ENCODE assay signal across 9 mouse cellular contexts in genomic region chr5:81021331-81021863, GRCm38 (mm10). TPM values are rescaled to one million over a fixed set of nuclear protein-coding genes. Genes with fewer than 3 reads are reported as not detected.
A peak's percentile ranks its signal among the peaks of the same experiment; 100 is the strongest.
DNase-seq lines count a peak whose midpoint lies in the region; ATAC-seq and TF ChIP-seq lines count a peak whose summit lies in the region.
"Had no signal": no experiment of that assay in that cellular context is flagged by ENCODE, and none has a peak within 500 bp of the region (broad histone marks: within the 10 kb centered on the region; RNA-seq: fewer than 3 reads in every experiment).

No protein-coding gene starts in this region.

- H3K27me3 ChIP-seq in kidney, embryonic 15.5 days = no peaks in the 10 kb centered on the region
- H3K27me3 ChIP-seq in liver, adult 2 months (ENCODE audit: control insufficient read depth, insufficient read depth, low read length) = peaks cover 14% of the 10 kb centered on the region
- no peaks in the 10 kb centered on the region for H3K27me3 ChIP-seq in midbrain, embryonic 16.5 days (ENCODE audit: control insufficient read depth, insufficient read depth, low read depth, low read length)

- peak overlapping the region; percentile 91 for H3K4me3 ChIP-seq in cortical plate, adult 2 months (ENCODE audit: insufficient read depth, low read length)
- H3K4me3 ChIP-seq in kidney, embryonic 15.5 days (replicated peaks) = peak overlapping the region; percentile 76
- peak overlapping the region; percentile 50 for H3K4me3 ChIP-seq in liver, adult 2 months (ENCODE audit: insufficient read depth, low read depth, low read length)
- H3K4me3 ChIP-seq in midbrain, embryonic 16.5 days (ENCODE audit: low read depth, low read length) = peak overlapping the region; percentile 88

- no peak for TF ChIP-seq CTCF in cortical plate, adult 2 months (IDR thresholded peaks at IDR 0.05; ENCODE audit: extremely low read depth, insufficient read depth, low read length)
- no peak for TF ChIP-seq CTCF in liver, adult 2 months (IDR thresholded peaks at IDR 0.05; ENCODE audit: low read depth, low read length)

- H3K4me2 ChIP-seq in kidney, embryonic 15.5 days = peak overlapping the region; percentile 87
- peak overlapping the region; percentile 74 for H3K4me2 ChIP-seq in midbrain, embryonic 16.5 days (ENCODE audit: low read length)

- peak; percentile 13 to 60 for DNase-seq in adrenal gland, adult (ENCODE audit: inconsistent age in 2 of 2, low spot score in 1 of 2)
- no peak for DNase-seq in adrenal gland, adult 8-10 months
- peak; percentile 24 to 48 for DNase-seq in heart, adult 18-20 months
- no peak for DNase-seq in liver, adult 2 months (ENCODE audit: extremely low read depth, low read depth, low spot score)
- no peak for DNase-seq in natural killer cell, adult 2 months (ENCODE audit: low spot score in 2 of 2)

- no peaks in the 10 kb centered on the region for H3K36me3 ChIP-seq in kidney, embryonic 15.5 days
- no peaks in the 10 kb centered on the region for H3K36me3 ChIP-seq in liver, adult 2 months (ENCODE audit: control insufficient read depth, insufficient read depth, low read length)
- H3K36me3 ChIP-seq in midbrain, embryonic 16.5 days (ENCODE audit: control insufficient read depth, insufficient read depth, low read length) = no peaks in the 10 kb centered on the region

- no peaks in the 10 kb centered on the region for H3K79me2 ChIP-seq in liver, adult 2 months (ENCODE audit: control insufficient read depth, insufficient read depth, low read length)

- H3K9me3 ChIP-seq in kidney, embryonic 15.5 days (replicated peaks) = no peaks in the 10 kb centered on the region
- no peaks in the 10 kb centered on the region for H3K9me3 ChIP-seq in midbrain, embryonic 16.5 days (replicated peaks; ENCODE audit: control insufficient read depth, low read length, poor library complexity, severe bottlenecking)

- peak overlapping the region; percentile 70 for H3K27ac ChIP-seq in cortical plate, adult 2 months (ENCODE audit: insufficient read depth, low read length)
- 0 out of 2 replicates have a peak overlapping the region, but pooled peaks have one; percentile 18 for H3K27ac ChIP-seq in kidney, embryonic 15.5 days
- no peak overlapping the region for H3K27ac ChIP-seq in liver, adult 2 months (replicated peaks; ENCODE audit: insufficient read depth, low read depth, low read length)
- H3K27ac ChIP-seq in midbrain, embryonic 16.5 days (ENCODE audit: low read length) = peak overlapping the region; percentile 99

- H3K9ac ChIP-seq in kidney, embryonic 15.5 days = peak overlapping the region; percentile 53
- no peak overlapping the region for H3K9ac ChIP-seq in liver, adult 2 months (ENCODE audit: low read depth, low read length)
- peak overlapping the region; percentile 97 for H3K9ac ChIP-seq in midbrain, embryonic 16.5 days (ENCODE audit: low read depth, low read length)

- WGBS in kidney, embryonic 15.5 days = under 1% methylated on average over 39 of the region's 39 CpGs
- WGBS in liver, adult 2 months = 2% methylated on average over 39 of the region's 39 CpGs
- under 1% methylated on average over 39 of the region's 39 CpGs for WGBS in midbrain, embryonic 16.5 days

- peaks cover 3% of the 10 kb centered on the region; the same call in 1 of the 2 replicates for H3K4me1 ChIP-seq in cortical plate, adult 2 months (ENCODE audit: control insufficient read depth, insufficient read depth, low read length)
- H3K4me1 ChIP-seq in kidney, embryonic 15.5 days = peaks cover 25% of the 10 kb centered on the region
- no peaks in the 10 kb centered on the region for H3K4me1 ChIP-seq in liver, adult 2 months (ENCODE audit: control insufficient read depth, insufficient read depth, low read length)
- peaks cover 18% of the 10 kb centered on the region for H3K4me1 ChIP-seq in midbrain, embryonic 16.5 days (ENCODE audit: control insufficient read depth, insufficient read depth, low read length)

- peak; percentile 18; the same call in 1 of the 2 replicates for TF ChIP-seq POLR2A in cortical plate, adult 2 months (IDR thresholded peaks at IDR 0.05; ENCODE audit: extremely low read depth, insufficient read depth, low read length)
- no peak for TF ChIP-seq POLR2A in liver, adult 2 months (IDR thresholded peaks at IDR 0.05; ENCODE audit: extremely low read depth, insufficient read depth, low read length)

- ATAC-seq in kidney, embryonic 15.5 days (replicated peaks; ENCODE audit: low FRiP score) = no peak
- peak; percentile 9; the same call in 1 of the 2 replicates for ATAC-seq in midbrain, embryonic 16.5 days

RNA-seq across cellular contexts. Expression of gene Adgrl3, which starts 1.5 kb away (rescaled TPM):
- 10 to 100 TPM in 1 of 4 experiments, 1 to 10 TPM in 3; 3.3 to 10.2 (median 6.3) TPM for total RNA-seq in adrenal gland, adult 8-10 months (2022)
- 63.0 and 64.8 TPM in 2 replicates for polyA plus RNA-seq in cortical plate, adult 2 months (2012; rRNA removed)
- total RNA-seq in heart, adult 18-20 months (2021) = 1 to 10 TPM; 3.4 to 4.0 TPM
- polyA plus RNA-seq in kidney, embryonic 15.5 days (2015; fragmentation: Nextera tagmentation; extraction: Ambion mirVana) = 18.5 and 20.4 TPM in 2 replicates
- 1.0 and 1.8 TPM in 2 replicates for total RNA-seq in liver, adult 2 months (2014; rRNA removed)
- 0.16 and 0.33 TPM in 2 replicates for polyA plus RNA-seq in liver, adult 2 months (2012; rRNA removed)
- 68.4 and 69.5 TPM in 2 replicates for polyA plus RNA-seq in midbrain, embryonic 16.5 days (2015; fragmentation: Nextera tagmentation; extraction: Ambion mirVana)
- polyA plus RNA-seq: erythroblast, embryonic 14.5 days had no signal

Comparison
In these comparisons a context has a peak if more than half of its experiments do, and no peak if none do; other contexts are left out.
1. DNase-seq: peak in adrenal gland, adult (2 of 2) and heart, adult 18-20 months (2 of 2); none in adrenal gland, adult 8-10 months (single experiment), liver, adult 2 months (single experiment) and natural killer cell, adult 2 months (0 of 2).
2. RNA of gene Adgrl3, which starts 1.5 kb away (polyA plus RNA-seq): 68.4 to 69.5 TPM in midbrain, embryonic 16.5 days, 63.0 to 64.8 TPM in cortical plate, adult 2 months and 18.5 to 20.4 TPM in kidney, embryonic 15.5 days; 0.16 to 0.33 TPM in liver, adult 2 months; every median in the first group is over 10 times any median in the second.
3. Peak in every context shown above with its lines, with median percentiles within 50 percentile points of each other: H3K4me3 ChIP-seq.